8 mouse cellular contexts compared by ENCODE assay signal in the genomic region with DNA sequence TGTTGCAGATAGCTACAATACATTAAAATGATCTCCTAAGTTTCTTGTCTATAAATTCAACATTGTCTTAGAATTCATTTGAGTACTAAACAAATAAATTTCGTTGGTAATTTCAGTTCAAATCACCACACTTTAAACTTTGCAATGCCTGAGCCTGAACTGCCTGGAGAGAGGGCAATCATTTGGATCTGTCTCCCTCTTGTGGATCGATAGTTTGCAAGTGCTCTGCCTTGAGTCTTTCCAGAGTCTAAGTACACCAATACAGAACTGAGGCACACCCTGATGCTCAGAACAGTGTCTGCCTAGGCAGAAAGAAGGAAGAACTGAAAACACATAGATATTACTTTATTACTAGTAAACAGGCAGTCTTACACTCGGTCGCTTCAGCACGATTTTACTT.
A peak's percentile ranks its signal among the peaks of the same experiment; 100 is the strongest.
DNase-seq lines count a peak whose midpoint lies in the region; ATAC-seq and TF ChIP-seq lines count a peak whose summit lies in the region.

No protein-coding gene starts in this region.

- no peak overlapping the region for H3K4me2 ChIP-seq in forebrain, embryonic 15.5 days (replicated peaks)
- H3K4me2 ChIP-seq in limb, embryonic 14.5 days (replicated peaks; ENCODE audit: low read depth, low read length, severe bottlenecking) = no peak overlapping the region

- H3K27me3 ChIP-seq in forebrain, embryonic 15.5 days = no peaks in the 10 kb centered on the region
- no peaks in the 10 kb centered on the region for H3K27me3 ChIP-seq in limb, embryonic 14.5 days (ENCODE audit: control insufficient read depth, insufficient read depth, low read length)

- ATAC-seq in forebrain, embryonic 15.5 days (replicated peaks) = peak; percentile 87
- ATAC-seq in limb, embryonic 14.5 days (ENCODE audit: low FRiP score, low read depth) = peak; percentile 79; the same call in 1 of the 2 replicates
- no peak for ATAC-seq in erythroid progenitor cell, adult 5-6 weeks (replicated peaks; ENCODE audit: low FRiP score, poor library complexity, severe bottlenecking)

- no peak for TF ChIP-seq POLR2A in limb, embryonic 14.5 days (IDR thresholded peaks at IDR 0.05; ENCODE audit: borderline replicate concordance, extremely low read depth, insufficient read depth, insufficient read length)

- H3K9ac ChIP-seq in forebrain, embryonic 15.5 days (replicated peaks) = no peak overlapping the region
- no peak overlapping the region for H3K9ac ChIP-seq in limb, embryonic 14.5 days (ENCODE audit: low read depth, low read length, severe bottlenecking)

- peak; percentile 9 for DNase-seq in gastrocnemius, adult 18-20 months (ENCODE audit: low spot score)
- DNase-seq in gastrocnemius, postnatal 14 days = no peak
- peak; percentile 35 to 38 for DNase-seq in right cerebral cortex, postnatal 10 days (ENCODE audit: low spot score in 2 of 2)
- DNase-seq in right cerebral cortex, postnatal 25 days = no peak
- peak; percentile 83 for DNase-seq in limb, embryonic 14.5 days (ENCODE audit: low spot score)
- peak; percentile 16 for DNase-seq in yolk sac, embryonic 10.5 days (ENCODE audit: low spot score)

- H3K4me1 ChIP-seq in forebrain, embryonic 15.5 days = no peaks in the 10 kb centered on the region
- 0 out of 2 replicates have a peak, but pooled peaks cover 2% of the 10 kb centered on the region for H3K4me1 ChIP-seq in limb, embryonic 14.5 days (ENCODE audit: control insufficient read depth, insufficient read depth, low read length)

- WGBS in forebrain, embryonic 15.5 days = 64% methylated on average over 5 of the region's 5 CpGs
- WGBS in limb, embryonic 14.5 days = 36% methylated on average over 5 of the region's 5 CpGs

- H3K36me3 ChIP-seq in forebrain, embryonic 15.5 days = no peaks in the 10 kb centered on the region
- no peaks in the 10 kb centered on the region for H3K36me3 ChIP-seq in limb, embryonic 14.5 days (ENCODE audit: control insufficient read depth, insufficient read depth, low read length)

- no peaks in the 10 kb centered on the region for H3K9me3 ChIP-seq in forebrain, embryonic 15.5 days
- H3K9me3 ChIP-seq in limb, embryonic 14.5 days (ENCODE audit: control insufficient read depth, low read length) = no peaks in the 10 kb centered on the region

- H3K27ac ChIP-seq in forebrain, embryonic 15.5 days (replicated peaks) = no peak overlapping the region
- no peak overlapping the region for H3K27ac ChIP-seq in limb, embryonic 14.5 days (replicated peaks; ENCODE audit: low read depth, low read length)

- H3K4me3 ChIP-seq in forebrain, embryonic 15.5 days = no peak overlapping the region
- no peak overlapping the region for H3K4me3 ChIP-seq in limb, embryonic 14.5 days (replicated peaks; ENCODE audit: low read length)

- intact Hi-C loops in gastrocnemius, postnatal 14 days (cut with DNase I; ENCODE audit: low total_unique reads) = no loop called here

Comparison
In these comparisons a context has a peak if more than half of its experiments do, and no peak if none do; other contexts are left out.
1. DNase-seq: peak in gastrocnemius, adult 18-20 months (single experiment), right cerebral cortex, postnatal 10 days (2 of 2), limb, embryonic 14.5 days (single experiment) and yolk sac, embryonic 10.5 days (single experiment); none in gastrocnemius, postnatal 14 days (single experiment) and right cerebral cortex, postnatal 25 days (single experiment).